Mouse (Mus musculus): ENCODE data around the gene 4932438H23Rik. TPM values are rescaled to one million over a fixed set of nuclear protein-coding genes. Genes with fewer than 3 reads are reported as not detected.

4932438H23Rik gene
- polyA plus RNA-seq, 1 experiment from 2014 or later: 0.11 TPM

DNA sequence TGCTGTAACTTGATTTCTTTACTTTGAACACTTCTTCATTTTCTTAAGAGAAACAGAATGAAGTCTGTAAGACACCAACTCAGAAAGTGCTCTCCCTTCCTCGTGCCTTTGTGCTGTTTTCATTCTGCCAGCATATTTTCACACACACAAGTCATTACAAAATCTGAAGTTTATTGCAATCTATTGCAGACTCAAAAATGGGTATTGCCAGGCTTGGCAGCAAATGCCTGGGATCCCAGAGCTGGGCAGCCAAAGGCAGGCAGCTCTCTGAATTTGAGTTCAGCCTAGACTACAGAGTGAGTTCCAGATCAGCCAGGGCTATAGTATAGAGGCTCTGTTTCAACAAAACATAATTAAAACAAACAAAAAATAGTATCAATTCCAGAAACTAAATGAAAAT, 52.3 kb downstream of the 4932438H23Rik start:
- no peaks in the 10 kb centered on the region for H3K27me3 ChIP-seq (ENCODE audit: insufficient read depth, low read length)
- H3K4me3 ChIP-seq (ENCODE audit: low read depth, low read length): peak overlapping the region; percentile 96
- ATAC-seq (ENCODE audit: insufficient read depth): no peak
- peak overlapping the region; percentile 72 for H3K4me2 ChIP-seq
- no peak for TF ChIP-seq CTCF (IDR thresholded peaks at IDR 0.05; ENCODE audit: low read depth)
- H3K36me3 ChIP-seq (ENCODE audit: insufficient read depth): peaks cover 35% of the 10 kb centered on the region
- WGBS: 31% methylated on average over 1 of the region's 1 CpGs
- no peak for DNase-seq
- no peak overlapping the region for H3K27ac ChIP-seq (ENCODE audit: low read depth)
- peaks cover 4% of the 10 kb centered on the region; the same call in 1 of the 2 replicates for H3K4me1 ChIP-seq (ENCODE audit: insufficient read depth)
- H3K9ac ChIP-seq: peak overlapping the region; percentile 95
- no peaks in the 10 kb centered on the region for H3K9me3 ChIP-seq (ENCODE audit: low read depth, low read length)

- no peak for TF ChIP-seq CTCF (IDR thresholded peaks at IDR 0.05; ENCODE audit: low read depth)
- no peak overlapping the region for H3K4me3 ChIP-seq (ENCODE audit: low read depth, low read length)
- no peak overlapping the region for H3K9ac ChIP-seq
- H3K36me3 ChIP-seq (ENCODE audit: insufficient read depth): peaks cover 83% of the 10 kb centered on the region
- ATAC-seq (ENCODE audit: insufficient read depth) (no peak), DNase-seq (no peak)
- H3K4me2 ChIP-seq: no peak overlapping the region
- 87% methylated on average over 10 of the region's 10 CpGs for WGBS
- H3K27ac ChIP-seq (ENCODE audit: low read depth): no peak overlapping the region
- H3K9me3 ChIP-seq (ENCODE audit: low read depth, low read length): no peaks in the 10 kb centered on the region
- no peaks in the 10 kb centered on the region for H3K4me1 ChIP-seq (ENCODE audit: insufficient read depth)
- H3K27me3 ChIP-seq (ENCODE audit: insufficient read depth, low read length): no peaks in the 10 kb centered on the region
Observed at GRCm38 (mm10) chr16:91035866-91036265, 59.1 kb downstream of the 4932438H23Rik start.

DNA sequence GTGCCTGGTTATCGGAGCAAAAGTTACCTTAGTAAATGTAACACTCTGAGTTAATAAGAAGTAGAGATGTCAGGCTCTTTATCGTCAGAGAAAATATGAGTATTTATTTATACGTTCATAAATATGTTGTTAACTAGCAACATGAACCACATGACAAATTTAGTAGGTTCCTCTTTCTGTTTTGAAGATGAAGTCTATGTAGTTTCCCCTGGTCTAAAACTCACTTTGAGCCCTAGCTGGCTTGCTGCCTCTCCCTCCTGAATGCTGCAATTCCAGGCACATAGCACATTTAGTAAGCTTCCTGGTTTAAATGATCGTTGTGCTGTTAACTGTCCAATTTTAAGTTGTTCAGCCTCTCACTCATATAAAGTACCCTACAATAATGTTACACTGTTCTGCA, 64.2 kb downstream of the 4932438H23Rik start:
- no peak for DNase-seq
- 87% methylated on average over 4 of the region's 4 CpGs for WGBS
- Histone ChIP-seq H3K4me3 (ENCODE audit: low read depth, low read length) (no peak overlapping the region), H3K36me3 (ENCODE audit: insufficient read depth) (peaks cover 91% of the 10 kb centered on the region), H3K27ac (ENCODE audit: low read depth) (no peak overlapping the region), H3K4me1 (ENCODE audit: insufficient read depth) (no peaks in the 10 kb centered on the region), H3K9ac (no peak overlapping the region), H3K27me3 (ENCODE audit: insufficient read depth, low read length) (no peaks in the 10 kb centered on the region), H3K4me2 (no peak overlapping the region), H3K9me3 (ENCODE audit: low read depth, low read length) (no peaks in the 10 kb centered on the region)
- no peak for ATAC-seq (ENCODE audit: insufficient read depth)
- TF ChIP-seq CTCF (IDR thresholded peaks at IDR 0.05; ENCODE audit: low read depth): no peak

- H3K4me2 ChIP-seq: no peak overlapping the region
Observed at GRCm38 (mm10) chr16:91029901-91030300, 65.0 kb downstream of the 4932438H23Rik start.

DNA sequence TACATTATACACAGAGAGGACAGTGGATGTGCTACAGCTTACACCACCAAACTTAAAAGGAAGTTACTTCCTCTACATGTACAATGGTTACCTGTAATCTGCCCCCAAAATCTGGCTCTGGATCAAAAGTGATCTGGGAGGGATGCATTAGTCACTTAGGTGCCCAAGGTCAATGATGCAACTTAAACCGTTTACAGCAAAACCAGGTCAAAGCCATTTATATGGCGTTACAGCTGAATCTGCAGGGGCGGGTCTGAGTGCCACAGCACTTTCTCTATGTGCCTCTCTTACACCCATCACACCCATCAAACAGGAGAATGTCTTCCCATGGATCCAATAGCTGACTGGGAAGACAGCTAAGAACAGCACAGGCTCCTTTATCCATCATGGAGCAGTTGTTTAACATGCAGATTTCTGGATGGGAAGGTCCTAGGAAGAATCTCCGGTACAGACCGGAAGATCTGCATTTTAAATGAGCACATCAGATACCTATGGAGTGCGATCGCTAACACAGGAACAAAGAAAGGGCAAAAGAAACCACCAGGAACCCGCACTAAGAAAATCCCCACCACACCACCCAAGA, 65.7 kb downstream of the 4932438H23Rik start:
- WGBS: 92% methylated on average over 8 of the region's 8 CpGs
- H3K36me3 ChIP-seq (ENCODE audit: insufficient read depth): peaks cover 94% of the 10 kb centered on the region
- DNase-seq: no peak
- H3K9ac ChIP-seq: no peak overlapping the region
- no peak overlapping the region for H3K4me3 ChIP-seq (ENCODE audit: low read depth, low read length)
- no peaks in the 10 kb centered on the region for H3K9me3 ChIP-seq (ENCODE audit: low read depth, low read length)
- H3K27ac ChIP-seq (ENCODE audit: low read depth): no peak overlapping the region
- no peak overlapping the region for H3K4me2 ChIP-seq
- TF ChIP-seq CTCF (IDR thresholded peaks at IDR 0.05; ENCODE audit: low read depth): no peak
- no peak for ATAC-seq (ENCODE audit: insufficient read depth)
- H3K27me3 ChIP-seq (ENCODE audit: insufficient read depth, low read length): no peaks in the 10 kb centered on the region
- no peaks in the 10 kb centered on the region for H3K4me1 ChIP-seq (ENCODE audit: insufficient read depth)

More at GRCm38 (mm10) chr16:91029901-91030300, 65.0 kb downstream of the 4932438H23Rik start:
- H3K4me3 ChIP-seq (ENCODE audit: low read depth, low read length): no peak overlapping the region
- no peak overlapping the region for H3K9ac ChIP-seq
- no peak for TF ChIP-seq CTCF (IDR thresholded peaks at IDR 0.05; ENCODE audit: low read depth)
- no peaks in the 10 kb centered on the region for H3K27me3 ChIP-seq (ENCODE audit: insufficient read depth, low read length)
- no peaks in the 10 kb centered on the region for H3K9me3 ChIP-seq (ENCODE audit: low read depth, low read length)
- H3K27ac ChIP-seq (ENCODE audit: low read depth): no peak overlapping the region
- peaks cover 93% of the 10 kb centered on the region for H3K36me3 ChIP-seq (ENCODE audit: insufficient read depth)
- DNase-seq: no peak
- 85% methylated on average over 2 of the region's 2 CpGs for WGBS
- H3K4me1 ChIP-seq (ENCODE audit: insufficient read depth): no peaks in the 10 kb centered on the region
- no peak for ATAC-seq (ENCODE audit: insufficient read depth)

- H3K4me1 ChIP-seq (ENCODE audit: insufficient read depth): no peaks in the 10 kb centered on the region
- H3K9me3 ChIP-seq (ENCODE audit: low read depth, low read length): no peaks in the 10 kb centered on the region
- H3K27ac ChIP-seq (ENCODE audit: low read depth): no peak overlapping the region
- H3K4me2 ChIP-seq: no peak overlapping the region
- H3K27me3 ChIP-seq (ENCODE audit: insufficient read depth, low read length): no peaks in the 10 kb centered on the region
- H3K4me3 ChIP-seq (ENCODE audit: low read depth, low read length): no peak overlapping the region
- no peak overlapping the region for H3K9ac ChIP-seq
- TF ChIP-seq CTCF (IDR thresholded peaks at IDR 0.05; ENCODE audit: low read depth): no peak
- ATAC-seq (ENCODE audit: insufficient read depth) (no peak), DNase-seq (no peak)
- H3K36me3 ChIP-seq (ENCODE audit: insufficient read depth): peaks cover 92% of the 10 kb centered on the region
- 86% methylated on average over 4 of the region's 4 CpGs for WGBS
Observed at GRCm38 (mm10) chr16:91026290-91026689, 68.6 kb downstream of the 4932438H23Rik start.

- H3K4me2 ChIP-seq: no peak overlapping the region
- H3K27me3 ChIP-seq (ENCODE audit: insufficient read depth, low read length): no peaks in the 10 kb centered on the region
- ATAC-seq (ENCODE audit: insufficient read depth) (no peak), DNase-seq (peak; percentile 46)
- H3K9me3 ChIP-seq (ENCODE audit: low read depth, low read length): no peaks in the 10 kb centered on the region
- H3K36me3 ChIP-seq (ENCODE audit: insufficient read depth): peaks cover 96% of the 10 kb centered on the region
- no peak overlapping the region for H3K27ac ChIP-seq (ENCODE audit: low read depth)
- H3K4me3 ChIP-seq (ENCODE audit: low read depth, low read length): no peak overlapping the region
- no peak overlapping the region for H3K9ac ChIP-seq
- WGBS: 79% methylated on average over 1 of the region's 1 CpGs
- H3K4me1 ChIP-seq (ENCODE audit: insufficient read depth): no peaks in the 10 kb centered on the region
- TF ChIP-seq CTCF (IDR thresholded peaks at IDR 0.05; ENCODE audit: low read depth): peak; percentile 60
Observed at GRCm38 (mm10) chr16:91023384-91023783, 71.5 kb downstream of the 4932438H23Rik start.

Measured in lung, embryonic 14.5 days (tissue).